8 mouse cellular contexts compared by ENCODE assay signal in genomic region chr7:18896536-18896935, GRCm38 (mm10). TPM values are rescaled to one million over a fixed set of nuclear protein-coding genes. Genes with fewer than 3 reads are reported as not detected.
DNase-seq lines count a peak whose midpoint lies in the region; ATAC-seq lines count a peak whose summit lies in the region.

No protein-coding gene starts in this region.

- ATAC-seq in cerebellum, adult (ENCODE audit: insufficient number of reproducible peaks, low FRiP score, low TSS enrichment), result no peak

- DNase-seq in cerebellum, adult 8-10 months, result peak; percentile 48
- DNase-seq in lung, adult 18-20 months, result peak; percentile 26 to 34
- DNase-seq in lung, postnatal 25 days (ENCODE audit: low spot score), result no peak
- peak; percentile 70 for DNase-seq in embryo, embryonic 10.5 days (ENCODE audit: low spot score)
- peak; percentile 33 to 56 for DNase-seq in layer of hippocampus, adult 8-10 months (ENCODE audit: low spot score in 2 of 2)
- DNase-seq in right cerebral cortex, adult 18-20 months, result peak; percentile 33
- no peak for DNase-seq in thymus, postnatal 36 days

RNA-seq across cellular contexts. Expression of gene Ccdc61, which starts 13.7 kb away (rescaled TPM):
- total RNA-seq in layer of hippocampus, adult 8-10 months (2022), result 10 to 100 TPM in 2 of 4 experiments, 1 to 10 TPM in 2; 9.4 to 14.3 (median 11.4) TPM

RNA-seq across cellular contexts. Expression of gene Pglyrp1, which starts 25.4 kb away (rescaled TPM):
- total RNA-seq in layer of hippocampus, adult 8-10 months (2022), result 10 to 100 TPM; 11.2 to 15.5 (median 13.4) TPM

RNA-seq across cellular contexts. Expression of gene Nova2, which starts 29.2 kb away (rescaled TPM):
- 10 to 100 TPM; 71.3 to 76.7 (median 74.6) TPM for total RNA-seq in layer of hippocampus, adult 8-10 months (2022)

RNA-seq across cellular contexts. Expression of gene Mill2, which starts 56.8 kb away (rescaled TPM):
- total RNA-seq in layer of hippocampus, adult 8-10 months (2022), result 1 to 10 TPM; 1.9 to 2.6 (median 2.2) TPM

Comparison
In these comparisons a context has a peak if more than half of its experiments do, and no peak if none do; other contexts are left out.
1. DNase-seq: peak in cerebellum, adult 8-10 months (single experiment), lung, adult 18-20 months (2 of 2), embryo, embryonic 10.5 days (single experiment), layer of hippocampus, adult 8-10 months (2 of 2) and right cerebral cortex, adult 18-20 months (single experiment); none in lung, postnatal 25 days (single experiment) and thymus, postnatal 36 days (0 of 2).